Mouse (Mus musculus) kidney, postnatal 0 days (tissue): ENCODE measurements at regions not wholly inside any gene's neighbourhood (a gene's known extent, or its start where the extent isn't known, plus 50 kb on each side); places are given as distances from the start of the nearest gene placed in this dataset.

Experiments used
- ATAC-seq: fragments of 200-750 bp; cut with Nextera tagmentation; replicated peaks from 2 replicates; pipeline ENCODE4 v1.8.0; 2017; ENCODE audit warnings: low read depth, moderate number of reproducible peaks, moderate TSS enrichment, moderate library complexity; ENCODE audit not compliant: low FRiP score
- DNase-seq: peaks from one replicate; pipeline ENCODE4 v3.0.0-alpha.2; 2016; ENCODE audit warnings: low spot score
- H3K27ac ChIP-seq: fragments of 300-500 bp; sonication (generic); 2 replicates; pipeline ENCODE4 v1.5.1; 2014; ENCODE audit warnings: mild to moderate bottlenecking
- H3K27me3 ChIP-seq: fragments of 300-500 bp; sonication (generic); 2 replicates; pipeline ENCODE4 v1.6.1; 2014; ENCODE audit warnings: low read length, mixed read lengths; ENCODE audit not compliant: insufficient read depth
- H3K36me3 ChIP-seq: fragments of 300-500 bp; sonication (generic); 2 replicates; pipeline ENCODE4 v1.6.1; 2014; ENCODE audit warnings: low read length, mixed read lengths; ENCODE audit not compliant: insufficient read depth
- H3K4me1 ChIP-seq: fragments of 300-500 bp; sonication (generic); replicated peaks from 2 replicates; pipeline ENCODE4 v1.6.1; 2014; ENCODE audit warnings: antibody characterized with exemption, low read length, mixed read lengths; ENCODE audit not compliant: insufficient read depth
- H3K4me2 ChIP-seq: fragments of 300-500 bp; sonication (generic); 2 replicates; pipeline ENCODE4 v1.6.1; 2014; ENCODE audit warnings: mild to moderate bottlenecking, low read length, moderate library complexity, mixed read lengths
- H3K4me3 ChIP-seq: fragments of 300-500 bp; sonication (generic); replicated peaks from 2 replicates; pipeline ENCODE4 v1.5.1; 2014; ENCODE audit warnings: low read depth, low read length
- H3K9ac ChIP-seq: fragments of 300-500 bp; sonication (generic); 2 replicates; pipeline ENCODE4 v1.6.1; 2014; ENCODE audit warnings: low read depth, low read length
- H3K9me3 ChIP-seq: fragments of 300-500 bp; sonication (generic); replicated peaks from 2 replicates; pipeline ENCODE4 v1.6.1; 2016; ENCODE audit warnings: low read length, inconsistent platforms, mixed read lengths
- CTCF ChIP-seq: IDR thresholded peaks from 2 replicates; pipeline ENCODE4 v1.5.1; 2016; ENCODE audit warnings: antibody characterized with exemption, low read depth, mild to moderate bottlenecking, moderate library complexity
- WGBS: fragments of 180-500 bp; shearing (Covaris S2); extraction: QIAGEN DNeasy Blood & Tissue Kit; methylation state at CpG from one replicate; pipeline ENCODE4 v1.1.7; 2014; 5-methylcytosine and 5-hydroxymethylcytosine counted together

GRCm38 (mm10) chr3:78803176-78803575, 483.1 kb downstream of the Rapgef2 start:
- ATAC-seq (no peak), DNase-seq (no peak)
- Histone ChIP-seq H3K4me3 (no peak overlapping the region), H3K9me3 (no peaks in the 10 kb centered on the region), H3K27me3 (no peaks in the 10 kb centered on the region), H3K36me3 (no peaks in the 10 kb centered on the region), H3K4me2 (no peak overlapping the region), H3K4me1 (no peaks in the 10 kb centered on the region), H3K27ac (no peak overlapping the region), H3K9ac (no peak overlapping the region)
- TF ChIP-seq CTCF = no peak
- 74% methylated on average over 2 of the region's 2 CpGs for WGBS

DNA sequence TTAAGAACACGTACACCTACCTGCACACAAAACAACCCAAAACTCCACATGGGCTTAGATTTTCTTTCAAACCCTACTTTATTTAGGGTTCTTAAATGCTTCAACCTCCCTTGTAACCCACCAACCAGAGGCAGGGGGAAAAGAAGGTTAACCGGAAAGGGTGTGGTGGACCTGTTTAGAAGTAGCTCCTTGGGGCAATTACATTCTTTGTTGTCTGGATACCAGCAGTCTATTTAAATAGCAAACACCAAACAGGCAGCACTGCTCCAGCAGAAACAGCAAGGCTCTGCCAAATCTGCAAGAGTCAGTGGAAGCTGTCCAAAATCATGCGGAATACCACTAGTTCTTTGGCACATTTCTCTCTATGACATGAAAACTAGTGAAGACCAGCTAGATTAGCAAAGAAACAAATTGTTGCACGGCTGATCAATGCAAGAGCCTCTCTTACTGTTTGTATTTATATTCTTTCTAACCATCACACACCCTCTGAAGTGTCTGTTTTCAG, 490.3 kb downstream of the Rapgef2 start:
- no peak overlapping the region for H3K4me2 ChIP-seq
- WGBS = 87% methylated on average over 4 of the region's 4 CpGs
- H3K27ac ChIP-seq = no peak overlapping the region
- no peak for DNase-seq
- no peaks in the 10 kb centered on the region for H3K4me1 ChIP-seq
- no peak overlapping the region for H3K9ac ChIP-seq
- no peak for TF ChIP-seq CTCF
- no peaks in the 10 kb centered on the region for H3K9me3 ChIP-seq
- H3K36me3 ChIP-seq = no peaks in the 10 kb centered on the region
- H3K4me3 ChIP-seq = no peak overlapping the region
- ATAC-seq = no peak
- H3K27me3 ChIP-seq = no peaks in the 10 kb centered on the region

- Histone ChIP-seq H3K4me2 (no peak overlapping the region), H3K36me3 (no peaks in the 10 kb centered on the region), H3K27me3 (no peaks in the 10 kb centered on the region), H3K4me1 (no peaks in the 10 kb centered on the region), H3K4me3 (no peak overlapping the region), H3K27ac (no peak overlapping the region), H3K9me3 (no peaks in the 10 kb centered on the region), H3K9ac (no peak overlapping the region)
- TF ChIP-seq CTCF = no peak
- peak; percentile 76 for ATAC-seq
- DNase-seq = peak; percentile 6
- 97% methylated on average over 7 of the region's 7 CpGs for WGBS
Observed at GRCm38 (mm10) chr3:78792440-78793057, 493.8 kb downstream of the Rapgef2 start.

GRCm38 (mm10) chr3:78782766-78783165, 503.6 kb downstream of the Rapgef2 start:
- DNase-seq (no peak), ATAC-seq (no peak)
- H3K4me1 ChIP-seq = no peaks in the 10 kb centered on the region
- WGBS = 88% methylated on average over 1 of the region's 1 CpGs
- no peak for TF ChIP-seq CTCF
- H3K9me3 ChIP-seq = no peaks in the 10 kb centered on the region
- no peak overlapping the region for H3K27ac ChIP-seq
- no peaks in the 10 kb centered on the region for H3K27me3 ChIP-seq
- no peak overlapping the region for H3K4me2 ChIP-seq
- H3K4me3 ChIP-seq = no peak overlapping the region
- no peaks in the 10 kb centered on the region for H3K36me3 ChIP-seq
- H3K9ac ChIP-seq = no peak overlapping the region

- whole genome bisulfite sequencing = 37% methylated on average over 4 of the region's 4 CpGs
- no peak for DNase-seq
Observed at GRCm38 (mm10) chr3:78755686-78756476, 530.4 kb downstream of the Rapgef2 start.

GRCm38 (mm10) chr3:78736111-78736510, 550.2 kb downstream of the Rapgef2 start:
- Histone ChIP-seq H3K27ac (no peak overlapping the region), H3K4me3 (no peak overlapping the region), H3K36me3 (no peaks in the 10 kb centered on the region), H3K9me3 (no peaks in the 10 kb centered on the region), H3K4me1 (no peaks in the 10 kb centered on the region), H3K27me3 (no peaks in the 10 kb centered on the region), H3K4me2 (no peak overlapping the region), H3K9ac (no peak overlapping the region)
- ATAC-seq = no peak
- no peak for TF ChIP-seq CTCF
- DNase-seq = no peak

More at GRCm38 (mm10) chr3:78755686-78756476, 530.4 kb downstream of the Rapgef2 start:
- H3K27me3 ChIP-seq = no peaks in the 10 kb centered on the region
- H3K36me3 ChIP-seq = no peaks in the 10 kb centered on the region
- H3K4me2 ChIP-seq = no peak overlapping the region
- H3K9me3 ChIP-seq = no peaks in the 10 kb centered on the region
- no peak overlapping the region for H3K4me3 ChIP-seq
- no peak overlapping the region for H3K27ac ChIP-seq
- no peaks in the 10 kb centered on the region for H3K4me1 ChIP-seq
- H3K9ac ChIP-seq = no peak overlapping the region
- ATAC-seq = no peak
- TF ChIP-seq CTCF = no peak
